Mouse (Mus musculus) embryonic facial prominence, embryonic 10.5 days (tissue): ENCODE results near the gene Mast4. TPM values are rescaled to one million over a fixed set of nuclear protein-coding genes. Genes with fewer than 3 reads are reported as not detected.
A peak's percentile ranks its signal among the peaks of the same experiment; 100 is the strongest.

Experiments
- DNase-seq: peaks from one replicate; pipeline ENCODE4 v3.0.0-alpha.2; 2017; ENCODE audit warnings: low spot score
- H3K27ac ChIP-seq: fragments of 300-500 bp; sonication (generic); replicated peaks from 2 replicates; pipeline ENCODE4 v1.5.1; 2016; ENCODE audit warnings: mild to moderate bottlenecking
- H3K27me3 ChIP-seq: fragments of 300-500 bp; sonication (generic); replicated peaks from 2 replicates; pipeline ENCODE4 v1.6.1; 2016; ENCODE audit warnings: low read depth, mild to moderate bottlenecking; ENCODE audit not compliant: poor library complexity, severe bottlenecking
- H3K36me3 ChIP-seq: fragments of 300-500 bp; sonication (generic); replicated peaks from 2 replicates; pipeline ENCODE4 v1.6.1; 2016; ENCODE audit warnings: mild to moderate bottlenecking, moderate library complexity
- H3K4me1 ChIP-seq: fragments of 300-500 bp; sonication (generic); 2 replicates; pipeline ENCODE4 v1.6.1; 2016
- H3K4me3 ChIP-seq: fragments of 300-500 bp; sonication (generic); 2 replicates; pipeline ENCODE4 v1.5.1; 2016; ENCODE audit warnings: mild to moderate bottlenecking, moderate library complexity
- H3K9me3 ChIP-seq: fragments of 300-500 bp; sonication (generic); 2 replicates; pipeline ENCODE4 v1.6.1; 2016; ENCODE audit warnings: mild to moderate bottlenecking
- WGBS: fragments of 180-500 bp; shearing (Covaris S2); methylation state at CpG from one replicate; pipeline ENCODE4 v1.1.7; 2016; 5-methylcytosine and 5-hydroxymethylcytosine counted together
- polyA plus RNA-seq: library from polyadenylated mRNA; unstranded; fragments of >200 nt; fragmentation: Nextera tagmentation; extraction: Ambion mirVana; gene quantifications from 2 replicates; pipeline ENCODE4 v1.2.1, GENCODE M21; 2016

Gene Mast4
- polyA plus RNA-seq, 1 experiment from 2014 or later = 23.0 TPM

DNA sequence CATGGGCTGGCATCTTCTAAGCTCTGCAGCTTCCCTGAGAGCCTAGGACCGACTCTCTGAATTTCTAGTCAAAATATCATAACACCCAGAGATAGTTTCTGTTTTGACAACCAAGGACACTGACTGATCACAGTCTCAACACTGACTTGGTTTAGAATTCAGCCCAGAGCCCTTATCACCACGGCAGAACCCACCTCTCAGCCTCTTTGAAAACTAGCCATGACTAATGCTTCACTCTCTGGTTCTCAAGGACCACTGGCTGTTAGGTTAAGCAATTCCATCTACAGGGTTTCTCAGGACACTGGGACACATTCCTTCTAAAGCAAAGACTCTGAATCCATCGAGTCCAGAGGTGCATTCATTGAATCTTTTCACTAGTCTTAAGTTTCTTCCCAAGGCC is 79.4 kb downstream of the Mast4 start:
- 0 out of 2 replicates have a peak, but pooled peaks cover 3% of the 10 kb centered on the region for H3K4me1 ChIP-seq
- H3K9me3 ChIP-seq = no peaks in the 10 kb centered on the region
- no peak overlapping the region for H3K4me3 ChIP-seq
- no peak for DNase-seq
- H3K27me3 ChIP-seq = no peaks in the 10 kb centered on the region
- WGBS = 73% methylated on average over 3 of the region's 3 CpGs
- H3K36me3 ChIP-seq = no peaks in the 10 kb centered on the region
- H3K27ac ChIP-seq = no peak overlapping the region

- H3K27ac ChIP-seq = no peak overlapping the region
- H3K9me3 ChIP-seq = no peaks in the 10 kb centered on the region
- 0 out of 2 replicates have a peak, but pooled peaks cover 6% of the 10 kb centered on the region for H3K27me3 ChIP-seq
- WGBS = 89% methylated on average over 6 of the region's 6 CpGs
- H3K36me3 ChIP-seq = no peaks in the 10 kb centered on the region
- H3K4me1 ChIP-seq = peaks cover 10% of the 10 kb centered on the region
- H3K4me3 ChIP-seq = no peak overlapping the region
- DNase-seq = no peak
Observed at GRCm38 (mm10) chr13:103253077-103253476, 81.2 kb downstream of the Mast4 start.

- peak; percentile 22 for DNase-seq
- Histone ChIP-seq H3K36me3 (no peaks in the 10 kb centered on the region), H3K4me3 (no peak overlapping the region), H3K27ac (peak overlapping the region; percentile 59), H3K4me1 (peaks cover 17% of the 10 kb centered on the region), H3K27me3 (peaks cover 6% of the 10 kb centered on the region; the same call in 1 of the 2 replicates), H3K9me3 (no peaks in the 10 kb centered on the region)
- 23% methylated on average over 14 of the region's 14 CpGs for WGBS
Observed at GRCm38 (mm10) chr13:103248102-103249054, 85.9 kb downstream of the Mast4 start.

- Histone ChIP-seq H3K27me3 (peaks cover 6% of the 10 kb centered on the region; the same call in 1 of the 2 replicates), H3K4me1 (peaks cover 17% of the 10 kb centered on the region), H3K4me3 (no peak overlapping the region), H3K36me3 (no peaks in the 10 kb centered on the region), H3K27ac (no peak overlapping the region), H3K9me3 (no peaks in the 10 kb centered on the region)
- WGBS = 85% methylated on average over 5 of the region's 5 CpGs
- no peak for DNase-seq
Observed at GRCm38 (mm10) chr13:103246973-103247718, 87.2 kb downstream of the Mast4 start.

- no peak overlapping the region for H3K4me3 ChIP-seq
- no peaks in the 10 kb centered on the region for H3K36me3 ChIP-seq
- peaks cover 6% of the 10 kb centered on the region; the same call in 1 of the 2 replicates for H3K27me3 ChIP-seq
- H3K27ac ChIP-seq = no peak overlapping the region
- DNase-seq = no peak
- H3K9me3 ChIP-seq = no peaks in the 10 kb centered on the region
- peaks cover 17% of the 10 kb centered on the region for H3K4me1 ChIP-seq
- WGBS = 89% methylated on average over 5 of the region's 5 CpGs
Observed at GRCm38 (mm10) chr13:103245431-103245830, 88.9 kb downstream of the Mast4 start.

DNA sequence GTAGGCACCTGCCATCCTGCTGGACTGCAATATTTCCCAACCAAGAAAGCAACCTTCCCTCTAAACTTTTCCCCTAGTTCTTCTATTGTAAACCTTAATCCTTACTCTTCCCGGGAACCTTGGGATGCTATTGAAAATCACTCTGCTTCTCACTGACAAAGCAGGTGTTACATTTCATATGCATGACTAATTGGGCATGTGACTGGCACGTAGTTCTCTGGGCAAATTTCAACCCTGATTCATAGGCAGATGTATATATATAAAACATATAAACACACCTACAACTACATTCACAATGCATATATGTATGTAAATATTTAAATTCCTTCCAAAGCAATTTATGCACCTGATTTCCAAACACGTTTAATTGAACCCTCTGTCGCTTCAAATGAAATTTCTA is 90.2 kb downstream of the Mast4 start:
- Histone ChIP-seq H3K4me1 (peaks cover 16% of the 10 kb centered on the region), H3K36me3 (no peaks in the 10 kb centered on the region), H3K9me3 (no peaks in the 10 kb centered on the region), H3K27ac (no peak overlapping the region), H3K4me3 (no peak overlapping the region), H3K27me3 (peaks cover under 1% of the 10 kb centered on the region; the same call in 1 of the 2 replicates)
- WGBS = 70% methylated on average over 4 of the region's 4 CpGs
- no peak for DNase-seq

- H3K4me1 ChIP-seq = no peaks in the 10 kb centered on the region
- no peak overlapping the region for H3K4me3 ChIP-seq
- H3K9me3 ChIP-seq = no peaks in the 10 kb centered on the region
- no peaks in the 10 kb centered on the region for H3K36me3 ChIP-seq
- H3K27ac ChIP-seq = no peak overlapping the region
- no peaks in the 10 kb centered on the region; the same call in 1 of the 2 replicates for H3K27me3 ChIP-seq
- WGBS = 95% methylated on average over 4 of the region's 4 CpGs
- no peak for DNase-seq
Observed at GRCm38 (mm10) chr13:103241092-103241491, 93.2 kb downstream of the Mast4 start.

- Histone ChIP-seq H3K4me3 (no peak overlapping the region), H3K4me1 (no peaks in the 10 kb centered on the region), H3K27ac (no peak overlapping the region), H3K9me3 (no peaks in the 10 kb centered on the region), H3K27me3 (no peaks in the 10 kb centered on the region), H3K36me3 (no peaks in the 10 kb centered on the region)
- no peak for DNase-seq
- 88% methylated on average over 8 of the region's 8 CpGs for WGBS
Observed at GRCm38 (mm10) chr13:103239654-103240053, 94.6 kb downstream of the Mast4 start.

DNA sequence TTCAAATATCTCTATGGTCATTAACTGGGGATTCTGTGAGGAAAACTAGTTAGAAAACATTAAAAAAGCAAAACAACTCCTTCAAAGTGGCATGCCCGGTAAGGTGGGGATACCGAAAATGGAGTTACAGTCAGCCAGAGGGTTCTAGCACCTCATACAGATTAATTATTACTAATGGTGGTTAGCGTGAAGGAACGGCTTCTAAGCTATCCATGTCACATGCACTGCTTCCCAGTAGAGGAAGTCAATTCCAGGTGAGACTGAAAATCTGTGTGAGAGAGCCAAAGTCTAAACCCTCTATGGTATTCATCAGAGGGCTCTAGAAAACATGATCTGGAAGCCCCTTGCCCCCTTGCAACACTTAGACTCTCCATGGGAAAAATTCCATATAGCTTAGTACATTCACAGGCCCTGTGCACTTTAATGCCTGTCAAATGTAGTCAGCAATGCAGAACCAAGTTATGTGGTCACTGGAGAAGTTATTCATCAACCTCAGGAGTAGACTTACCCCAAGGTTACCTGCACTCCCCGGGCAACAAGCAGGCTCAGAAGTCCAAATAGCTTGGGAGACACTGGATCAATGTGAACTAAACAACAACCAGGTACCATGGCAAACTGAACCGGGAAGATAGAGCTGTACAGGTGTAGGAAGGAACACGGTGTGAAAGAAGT is 96.1 kb downstream of the Mast4 start:
- Histone ChIP-seq H3K36me3 (no peaks in the 10 kb centered on the region), H3K27ac (no peak overlapping the region), H3K4me1 (no peaks in the 10 kb centered on the region), H3K27me3 (no peaks in the 10 kb centered on the region), H3K9me3 (no peaks in the 10 kb centered on the region), H3K4me3 (no peak overlapping the region)
- no peak for DNase-seq
- 94% methylated on average over 7 of the region's 7 CpGs for WGBS

- no peak for DNase-seq
- Histone ChIP-seq H3K27me3 (no peaks in the 10 kb centered on the region), H3K4me1 (no peaks in the 10 kb centered on the region), H3K27ac (no peak overlapping the region), H3K4me3 (no peak overlapping the region), H3K36me3 (no peaks in the 10 kb centered on the region), H3K9me3 (no peaks in the 10 kb centered on the region)
- 89% methylated on average over 7 of the region's 7 CpGs for WGBS
Observed at GRCm38 (mm10) chr13:103232171-103232570, 102.1 kb downstream of the Mast4 start.

DNA sequence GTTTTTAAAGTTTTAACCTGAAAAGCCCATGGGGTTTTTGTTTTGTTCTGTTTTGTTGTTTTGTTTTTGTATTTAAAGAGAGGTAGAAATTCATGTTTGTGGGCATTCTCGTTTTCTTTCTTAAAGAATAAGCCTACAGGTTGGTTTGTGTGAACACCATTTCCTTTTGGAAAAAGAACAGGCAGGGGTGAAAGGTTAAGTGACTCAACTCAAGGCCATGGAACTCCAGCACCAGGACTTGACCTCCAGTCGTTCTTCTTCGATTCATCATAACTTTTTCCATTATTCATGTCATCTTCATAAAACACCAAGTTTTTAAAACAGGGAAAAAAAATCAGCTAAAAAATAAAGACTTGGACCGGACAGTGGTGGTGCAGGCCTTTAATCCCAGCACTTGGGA is 105.2 kb downstream of the Mast4 start:
- 84% methylated on average over 4 of the region's 4 CpGs for WGBS
- no peak for DNase-seq
- no peaks in the 10 kb centered on the region for H3K36me3 ChIP-seq
- H3K9me3 ChIP-seq = no peaks in the 10 kb centered on the region
- H3K4me3 ChIP-seq = no peak overlapping the region
- H3K27ac ChIP-seq = no peak overlapping the region
- peaks cover 18% of the 10 kb centered on the region for H3K4me1 ChIP-seq
- H3K27me3 ChIP-seq = no peaks in the 10 kb centered on the region
